Mouse (Mus musculus) small intestine, adult 2 months (tissue): Measurements from ENCODE around the gene Wdr92.

Source experiments
- CTCF ChIP-seq: fragments of 200-500 bp; IDR thresholded peaks from 2 replicates; pipeline ENCODE4 v1.5.1; 2012; ENCODE audit warnings: low read depth, mild to moderate bottlenecking, control low read depth, inconsistent platforms, low read length, moderate library complexity, mixed read lengths; ENCODE audit not compliant: insufficient replicate concordance, insufficient read length; ENCODE audit errors: extremely low read depth
- POLR2A ChIP-seq: fragments of 200-500 bp; IDR thresholded peaks from 2 replicates; pipeline ENCODE4 v1.6.1; 2012; ENCODE audit warnings: low read depth, mild to moderate bottlenecking, control low read depth, inconsistent platforms, low read length, moderate library complexity

DNA sequence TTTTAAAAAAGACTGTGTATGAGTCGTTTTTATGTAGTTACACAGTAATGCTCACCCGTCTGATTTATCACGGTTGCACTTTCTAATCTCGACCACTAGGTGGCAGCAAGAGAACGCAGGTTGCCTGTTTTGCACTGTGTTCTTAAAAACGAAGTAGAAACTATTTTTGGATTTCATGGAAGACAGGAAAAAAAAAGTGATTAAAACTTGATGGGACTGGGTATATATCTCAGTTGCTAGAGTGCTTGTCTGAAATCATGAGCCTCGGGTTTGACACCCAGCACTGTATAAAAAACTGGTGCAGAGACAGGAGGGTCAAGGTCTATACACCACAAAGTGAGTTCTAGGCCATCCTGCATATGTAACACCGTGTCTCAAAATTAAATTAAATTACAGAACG lies 98.1 kb downstream of the Wdr92 start:
- TF ChIP-seq POLR2A (no peak), CTCF (no peak)
